Mouse (Mus musculus) embryonic facial prominence, embryonic 11.5 days (tissue): ENCODE data around the gene Dcaf8. TPM values are rescaled to one million over a fixed set of nuclear protein-coding genes. Genes with fewer than 3 reads are reported as not detected.
A peak's percentile ranks its signal among the peaks of the same experiment; 100 is the strongest.

Experiments used
- ATAC-seq: fragments of 200-750 bp; cut with Nextera tagmentation; replicated peaks from 2 replicates; pipeline ENCODE4 v1.8.0; 2017; ENCODE audit warnings: low read depth; ENCODE audit not compliant: insufficient number of reproducible peaks, low FRiP score, low TSS enrichment
- DNase-seq: peaks from one replicate; pipeline ENCODE4 v3.0.0-alpha.2; 2015; ENCODE audit warnings: low spot score
- H3K27ac ChIP-seq: fragments of 300-500 bp; sonication (generic); replicated peaks from 2 replicates; pipeline ENCODE4 v1.5.1; 2014; ENCODE audit warnings: mild to moderate bottlenecking, low read depth, low read length, control low read depth
- H3K27me3 ChIP-seq: fragments of 300-500 bp; sonication (generic); 2 replicates; pipeline ENCODE4 v1.6.1; 2014; ENCODE audit warnings: mild to moderate bottlenecking, low read length, moderate library complexity, mixed read lengths; ENCODE audit not compliant: control insufficient read depth, insufficient read depth
- H3K36me3 ChIP-seq: fragments of 300-500 bp; sonication (generic); replicated peaks from 2 replicates; pipeline ENCODE4 v1.6.1; 2014; ENCODE audit warnings: low read depth, mild to moderate bottlenecking, low read length, moderate library complexity, mixed read lengths; ENCODE audit not compliant: control insufficient read depth, insufficient read depth
- H3K4me1 ChIP-seq: fragments of 300-500 bp; sonication (generic); 2 replicates; pipeline ENCODE4 v1.6.1; 2014; ENCODE audit warnings: low read length, mixed read lengths; ENCODE audit not compliant: control insufficient read depth, insufficient read depth
- H3K4me2 ChIP-seq: fragments of 300-500 bp; sonication (generic); 2 replicates; pipeline ENCODE4 v1.6.1; 2014; ENCODE audit warnings: low read depth, mild to moderate bottlenecking, control low read depth, low read length, moderate library complexity
- H3K4me3 ChIP-seq: fragments of 300-500 bp; sonication (generic); 2 replicates; pipeline ENCODE4 v1.5.1; 2014; ENCODE audit warnings: low read depth, low read length, control low read depth
- H3K9ac ChIP-seq: fragments of 300-500 bp; sonication (generic); replicated peaks from 2 replicates; pipeline ENCODE4 v1.6.1; 2014; ENCODE audit warnings: mild to moderate bottlenecking, control low read depth, low read length
- H3K9me3 ChIP-seq: fragments of 300-500 bp; sonication (generic); replicated peaks from 2 replicates; pipeline ENCODE4 v1.6.1; 2016; ENCODE audit warnings: mild to moderate bottlenecking, low read length, inconsistent platforms, mixed read lengths; ENCODE audit not compliant: control insufficient read depth
- WGBS: fragments of 180-500 bp; shearing (Covaris S2); extraction: QIAGEN DNeasy Blood & Tissue Kit; methylation state at CpG from one replicate; pipeline ENCODE4 v1.1.7; 2014; 5-methylcytosine and 5-hydroxymethylcytosine counted together
- polyA plus RNA-seq: library from polyadenylated mRNA; unstranded; fragments of >200 nt; fragmentation: Nextera tagmentation; extraction: Ambion mirVana; gene quantifications from 2 replicates; pipeline ENCODE4 v1.2.1, GENCODE M21; 2014

The Dcaf8 gene
- polyA plus RNA-seq, 1 experiment from 2014 or later: 103 TPM

DNA sequence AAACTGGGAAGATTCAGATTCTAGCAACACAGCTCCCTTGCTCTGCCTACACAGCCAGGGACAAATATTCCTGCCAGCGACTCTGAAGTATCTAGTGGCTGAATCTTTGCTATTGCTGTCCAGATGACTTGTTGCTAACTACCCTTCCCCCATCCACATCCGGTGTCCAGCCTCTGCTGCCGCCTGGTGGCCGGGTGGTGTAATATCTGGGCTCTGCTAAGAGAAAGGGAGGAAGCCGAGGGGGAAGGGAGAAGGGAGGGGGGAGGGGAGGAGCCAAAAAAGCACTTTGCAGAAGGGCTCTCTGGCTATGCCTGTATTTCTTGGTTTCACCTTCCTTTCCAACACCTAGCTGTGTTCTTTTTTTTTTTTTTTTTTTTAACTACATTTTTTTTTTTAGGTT, 69.3 kb downstream of the Dcaf8 start:
- Histone ChIP-seq H3K9ac (peak overlapping the region; percentile 35), H3K4me1 (peaks cover 5% of the 10 kb centered on the region; the same call in 1 of the 2 replicates)

DNA sequence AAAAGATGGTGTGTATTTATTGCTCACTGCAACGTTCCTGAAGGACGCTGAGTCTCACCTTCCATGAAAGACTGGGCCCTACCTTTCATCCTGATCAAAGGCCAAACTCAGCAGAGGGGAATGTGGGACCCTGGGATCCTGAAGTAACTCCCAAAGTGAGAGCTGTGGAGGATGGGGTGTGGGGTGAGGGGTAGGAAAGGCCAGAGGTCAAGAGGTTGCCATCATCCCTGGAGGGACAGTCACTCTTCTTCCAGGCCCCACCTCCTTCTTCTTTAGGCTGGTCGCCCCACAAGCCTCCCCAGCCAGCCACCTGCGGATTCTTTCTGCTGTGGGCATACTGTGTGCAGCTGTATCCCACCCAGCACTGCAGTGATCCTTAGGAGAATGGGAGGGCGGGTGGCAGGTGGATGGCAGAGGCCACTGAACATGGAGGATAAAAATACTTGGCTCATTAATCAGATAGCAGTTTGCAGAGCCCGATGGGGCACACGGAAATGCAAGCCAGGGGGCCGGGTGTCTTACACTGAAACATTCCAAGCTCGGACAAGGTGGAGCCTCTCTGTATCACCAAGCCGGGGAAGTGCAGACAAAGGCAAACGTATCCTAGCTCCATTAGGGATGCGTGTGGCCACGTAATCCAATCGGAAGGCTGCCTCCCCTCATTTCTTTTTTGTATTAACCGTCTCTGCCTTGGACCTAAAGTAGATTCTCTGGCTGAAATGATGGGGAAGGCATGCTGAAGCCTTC, 70.5 kb downstream of the Dcaf8 start:
- ATAC-seq: no peak
- 55% methylated on average over 15 of the region's 15 CpGs for WGBS
- DNase-seq: no peak
- no peak overlapping the region for H3K4me2 ChIP-seq
- no peaks in the 10 kb centered on the region for H3K27me3 ChIP-seq
- H3K4me1 ChIP-seq: peaks cover 5% of the 10 kb centered on the region; the same call in 1 of the 2 replicates
- no peak overlapping the region for H3K9ac ChIP-seq
- H3K9me3 ChIP-seq: no peaks in the 10 kb centered on the region
- no peak overlapping the region for H3K4me3 ChIP-seq
- no peaks in the 10 kb centered on the region for H3K36me3 ChIP-seq
- no peak overlapping the region for H3K27ac ChIP-seq

More for the DNA sequence above, 69.3 kb downstream of the Dcaf8 start:
- Histone ChIP-seq H3K4me2 (peak overlapping the region; percentile 36), H3K27ac (peak overlapping the region; percentile 23; the same call in 1 of the 2 replicates), H3K36me3 (no peaks in the 10 kb centered on the region), H3K9me3 (no peaks in the 10 kb centered on the region), H3K27me3 (no peaks in the 10 kb centered on the region), H3K4me3 (peak overlapping the region; percentile 14; the same call in 1 of the 2 replicates)
- 0% methylated on average over 5 of the region's 5 CpGs for WGBS
- DNase-seq (peak; percentile 93), ATAC-seq (peak; percentile 4; the same call in 1 of the 2 replicates)

GRCm38 (mm10) chr1:172219451-172220406, 71.8 kb downstream of the Dcaf8 start, which contains the start of gene Casq1:
Gene Casq1, minus strand, starts transcription at chr1:172219868.
- Histone ChIP-seq H3K4me3 (no peak within 1 kb of the TSS), H3K27me3 (no peaks in the 10 kb centered on the region), H3K9ac (peak within 1 kb of the TSS; percentile 3), H3K4me2 (no peak within 1 kb of the TSS), H3K9me3 (no peaks in the 10 kb centered on the region), H3K4me1 (peaks cover 5% of the 10 kb centered on the region; the same call in 1 of the 2 replicates), H3K27ac (no peak within 1 kb of the TSS; the same call in 1 of the 2 replicates), H3K36me3 (no peaks in the 10 kb centered on the region)
- 81% methylated on average over 19 of the region's 19 CpGs for WGBS
- ATAC-seq (no peak), DNase-seq (no peak)

DNA sequence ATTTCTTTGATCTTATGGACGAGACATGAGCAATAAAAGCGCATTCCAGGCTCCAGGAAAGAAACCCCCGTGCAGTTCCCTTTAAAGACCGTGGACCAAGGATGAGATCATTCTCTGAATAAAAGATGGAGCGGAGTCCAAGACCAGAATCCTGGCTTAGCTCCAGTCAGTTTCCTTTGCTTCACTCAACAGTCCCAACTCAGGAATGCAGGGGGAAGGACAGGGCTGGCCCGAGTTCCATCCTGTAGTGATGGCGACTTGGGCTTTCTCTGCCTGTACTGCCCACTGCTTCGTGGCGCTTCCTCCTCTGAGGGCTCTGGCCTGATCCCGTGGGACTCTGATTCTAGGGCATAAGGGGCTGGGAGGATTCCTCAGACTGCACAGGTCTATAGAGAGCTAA, 72.5 kb downstream of the Dcaf8 start:
- 55% methylated on average over 10 of the region's 10 CpGs for WGBS
- Histone ChIP-seq H3K27ac (no peak overlapping the region; the same call in 1 of the 2 replicates), H3K9ac (no peak overlapping the region; the same call in none of the 2 replicates)

DNA sequence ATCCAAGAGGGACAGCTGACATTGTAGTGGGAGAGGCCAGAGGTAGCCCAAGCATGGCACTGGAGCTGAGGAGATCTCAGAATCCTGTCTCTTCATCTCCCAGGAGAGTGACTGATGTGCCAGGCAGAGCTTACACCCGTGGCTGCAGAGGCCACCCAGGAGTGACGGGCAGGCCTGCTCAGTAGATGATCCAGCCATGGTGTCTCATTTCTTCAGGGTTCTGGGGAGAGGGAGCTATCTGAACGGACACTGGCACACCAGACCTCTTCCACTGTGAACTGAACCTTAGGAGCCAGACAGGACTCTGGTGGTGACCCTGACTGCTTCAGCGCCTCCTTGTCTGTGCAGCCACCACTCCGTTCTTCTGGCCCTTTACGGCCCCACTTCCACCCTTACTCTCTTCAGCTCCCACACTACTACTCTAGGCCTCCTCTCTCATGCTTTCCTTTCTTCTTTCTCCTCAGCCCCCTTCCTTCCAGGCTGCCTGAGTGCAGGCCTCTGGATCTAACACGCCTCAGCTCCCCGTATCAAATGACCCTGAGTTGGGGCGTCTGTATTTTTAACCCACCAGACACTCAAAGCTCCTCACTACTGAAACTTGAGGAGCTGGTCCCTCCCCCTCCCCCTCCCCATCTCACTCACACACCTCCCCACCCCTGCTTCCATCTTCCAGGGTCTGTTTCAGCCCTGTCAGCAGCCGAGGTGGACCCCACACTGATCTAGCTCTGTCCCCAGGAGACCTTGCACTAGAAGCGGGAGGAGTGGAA, 73.6 kb downstream of the Dcaf8 start:
- Histone ChIP-seq H3K9ac (0 out of 2 replicates have a peak overlapping the region, but pooled peaks have one; percentile 1), H3K27me3 (no peaks in the 10 kb centered on the region), H3K4me3 (no peak overlapping the region), H3K4me2 (no peak overlapping the region), H3K36me3 (no peaks in the 10 kb centered on the region), H3K9me3 (no peaks in the 10 kb centered on the region), H3K27ac (peak overlapping the region; percentile 73), H3K4me1 (peaks cover 5% of the 10 kb centered on the region; the same call in 1 of the 2 replicates)
- peak; percentile 77 for DNase-seq
- peak; percentile 73 for ATAC-seq
- WGBS: 23% methylated on average over 11 of the region's 11 CpGs

More for the DNA sequence above, 72.5 kb downstream of the Dcaf8 start:
- no peak overlapping the region for H3K4me2 ChIP-seq
- no peaks in the 10 kb centered on the region for H3K36me3 ChIP-seq
- H3K4me1 ChIP-seq: peaks cover 5% of the 10 kb centered on the region; the same call in 1 of the 2 replicates
- ATAC-seq: no peak
- H3K4me3 ChIP-seq: no peak overlapping the region
- no peaks in the 10 kb centered on the region for H3K9me3 ChIP-seq
- no peak for DNase-seq
- no peaks in the 10 kb centered on the region for H3K27me3 ChIP-seq

- H3K9me3 ChIP-seq: no peaks in the 10 kb centered on the region
- H3K36me3 ChIP-seq: no peaks in the 10 kb centered on the region
- no peak overlapping the region for H3K4me3 ChIP-seq
- WGBS: 100% methylated on average over 2 of the region's 2 CpGs
- no peaks in the 10 kb centered on the region for H3K27me3 ChIP-seq
- no peaks in the 10 kb centered on the region for H3K4me1 ChIP-seq
- no peak overlapping the region for H3K4me2 ChIP-seq
- DNase-seq (no peak), ATAC-seq (no peak)
- H3K9ac ChIP-seq: no peak overlapping the region
- H3K27ac ChIP-seq: no peak overlapping the region
Observed at GRCm38 (mm10) chr1:172228209-172228608, 80.3 kb downstream of the Dcaf8 start.

GRCm38 (mm10) chr1:172229215-172229614, 81.3 kb downstream of the Dcaf8 start:
- H3K4me2 ChIP-seq: no peak overlapping the region
- no peak for ATAC-seq
- H3K27me3 ChIP-seq: no peaks in the 10 kb centered on the region
- WGBS: 89% methylated on average over 1 of the region's 1 CpGs
- H3K4me1 ChIP-seq: no peaks in the 10 kb centered on the region
- no peak overlapping the region for H3K27ac ChIP-seq
- H3K9me3 ChIP-seq: no peaks in the 10 kb centered on the region
- no peaks in the 10 kb centered on the region for H3K36me3 ChIP-seq
- DNase-seq: no peak
- no peak overlapping the region for H3K9ac ChIP-seq
- no peak overlapping the region for H3K4me3 ChIP-seq
